Mouse (Mus musculus) limb, embryonic 15.5 days (tissue): ENCODE measurements around the gene Emc9. TPM values are rescaled to one million over a fixed set of nuclear protein-coding genes. Genes with fewer than 3 reads are reported as not detected.
A peak's percentile ranks its signal among the peaks of the same experiment; 100 is the strongest.

Experiments
- ATAC-seq: fragments of 200-750 bp; cut with Nextera tagmentation; 2 replicates; pipeline ENCODE4 v1.8.0; 2017; ENCODE audit warnings: low read depth, moderate TSS enrichment; ENCODE audit not compliant: insufficient number of reproducible peaks, low FRiP score, low TSS enrichment
- H3K27ac ChIP-seq: fragments of 300-500 bp; sonication (generic); 2 replicates; pipeline ENCODE4 v1.5.1; 2015; ENCODE audit warnings: moderate library complexity, mild to moderate bottlenecking, inconsistent platforms
- H3K27me3 ChIP-seq: fragments of 300-500 bp; sonication (generic); 2 replicates; pipeline ENCODE4 v1.6.1; 2015; ENCODE audit warnings: inconsistent platforms
- H3K36me3 ChIP-seq: fragments of 300-500 bp; sonication (generic); 2 replicates; pipeline ENCODE4 v1.6.1; 2015; ENCODE audit warnings: inconsistent platforms
- H3K4me1 ChIP-seq: fragments of 300-500 bp; sonication (generic); 2 replicates; pipeline ENCODE4 v1.6.1; 2015; ENCODE audit warnings: inconsistent platforms
- H3K4me2 ChIP-seq: fragments of 300-500 bp; sonication (generic); 2 replicates; pipeline ENCODE4 v1.6.1; 2015; ENCODE audit warnings: mild to moderate bottlenecking, inconsistent platforms
- H3K4me3 ChIP-seq: fragments of 300-500 bp; sonication (generic); 2 replicates; pipeline ENCODE4 v1.5.1; 2015; ENCODE audit warnings: mild to moderate bottlenecking, inconsistent platforms
- H3K9ac ChIP-seq: fragments of 300-500 bp; sonication (generic); 2 replicates; pipeline ENCODE4 v1.6.1; 2015; ENCODE audit warnings: inconsistent platforms
- H3K9me3 ChIP-seq: fragments of 300-500 bp; sonication (generic); 2 replicates; pipeline ENCODE4 v1.6.1; 2016; ENCODE audit warnings: inconsistent platforms
- WGBS: fragments of 180-500 bp; shearing (Covaris S2); methylation state at CpG from one replicate; pipeline ENCODE4 v1.1.7; 2015; 5-methylcytosine and 5-hydroxymethylcytosine counted together
- polyA plus RNA-seq: library from polyadenylated mRNA; unstranded; fragments of >200 nt; fragmentation: Nextera tagmentation; extraction: Ambion mirVana; gene quantifications from 2 replicates; pipeline ENCODE4 v1.2.1, GENCODE M21; 2015

Gene Emc9
- polyA plus RNA-seq, 1 experiment from 2014 or later: 12.6 TPM

DNA sequence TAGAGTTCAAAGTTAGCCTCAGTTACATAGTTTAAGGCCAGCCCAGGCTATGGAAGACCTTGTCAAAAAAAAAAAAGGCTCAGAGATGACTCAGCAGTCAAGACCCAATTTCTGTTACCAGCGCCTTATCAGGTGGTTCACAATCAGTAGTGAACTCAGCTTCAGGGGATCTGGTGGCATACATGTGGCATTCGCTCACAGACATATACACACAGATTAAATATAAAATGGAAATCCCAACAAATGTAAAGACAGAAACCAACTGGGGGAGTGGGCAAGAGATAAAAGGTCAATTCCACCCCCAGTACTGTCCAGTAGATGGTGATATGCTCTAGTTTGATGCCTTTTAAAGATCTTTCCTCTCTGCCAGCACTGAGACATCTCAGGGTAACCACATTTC is 1.0 kb upstream of the Emc9 start:
- Histone ChIP-seq H3K4me2 (no peak overlapping the region), H3K27me3 (no peaks in the 10 kb centered on the region), H3K9me3 (no peaks in the 10 kb centered on the region), H3K4me1 (peaks cover 23% of the 10 kb centered on the region), H3K4me3 (no peak overlapping the region), H3K36me3 (peaks cover 26% of the 10 kb centered on the region), H3K9ac (no peak overlapping the region), H3K27ac (no peak overlapping the region)
- 92% methylated on average over 2 of the region's 2 CpGs for WGBS
- ATAC-seq: no peak

DNA sequence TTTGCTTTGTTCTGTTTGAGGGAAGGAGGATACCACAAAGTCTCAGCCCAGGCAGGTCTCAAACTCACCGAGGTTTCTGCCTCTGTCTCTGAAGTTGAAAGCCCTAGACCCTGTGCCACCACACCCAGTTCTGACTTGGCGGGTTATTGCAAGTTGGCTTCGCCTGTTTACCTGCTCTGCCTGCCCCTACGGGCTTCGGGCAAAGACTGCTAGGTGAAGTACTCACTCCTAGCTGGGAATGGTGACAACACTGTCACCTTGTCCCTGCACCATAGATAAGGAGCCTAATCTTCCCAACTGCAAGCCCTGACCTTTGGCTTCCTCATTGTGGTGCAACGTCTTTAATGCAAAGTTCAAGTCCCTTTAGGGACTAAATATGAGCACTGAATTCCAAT is 461 bp upstream of the Emc9 start:
- Histone ChIP-seq H3K4me2 (peak overlapping the region; percentile 86), H3K36me3 (peaks cover 32% of the 10 kb centered on the region), H3K27me3 (no peaks in the 10 kb centered on the region), H3K27ac (no peak overlapping the region), H3K4me1 (peaks cover 23% of the 10 kb centered on the region), H3K9ac (no peak overlapping the region), H3K4me3 (peak overlapping the region; percentile 51; the same call in 1 of the 2 replicates), H3K9me3 (no peaks in the 10 kb centered on the region)
- ATAC-seq: no peak
- WGBS: 49% methylated on average over 6 of the region's 6 CpGs

- peak overlapping the region; percentile 86 for H3K4me2 ChIP-seq
- ATAC-seq: no peak
- H3K27ac ChIP-seq: no peak overlapping the region
- peaks cover 15% of the 10 kb centered on the region for H3K4me1 ChIP-seq
- peaks cover 39% of the 10 kb centered on the region for H3K36me3 ChIP-seq
- no peaks in the 10 kb centered on the region for H3K27me3 ChIP-seq
- peak overlapping the region; percentile 51 for H3K4me3 ChIP-seq
- H3K9ac ChIP-seq: no peak overlapping the region
- 38% methylated on average over 5 of the region's 5 CpGs for WGBS
- H3K9me3 ChIP-seq: no peaks in the 10 kb centered on the region
Measured at GRCm38 (mm10) chr14:55584303-55584701, 800 bp downstream of the Emc9 start.

DNA sequence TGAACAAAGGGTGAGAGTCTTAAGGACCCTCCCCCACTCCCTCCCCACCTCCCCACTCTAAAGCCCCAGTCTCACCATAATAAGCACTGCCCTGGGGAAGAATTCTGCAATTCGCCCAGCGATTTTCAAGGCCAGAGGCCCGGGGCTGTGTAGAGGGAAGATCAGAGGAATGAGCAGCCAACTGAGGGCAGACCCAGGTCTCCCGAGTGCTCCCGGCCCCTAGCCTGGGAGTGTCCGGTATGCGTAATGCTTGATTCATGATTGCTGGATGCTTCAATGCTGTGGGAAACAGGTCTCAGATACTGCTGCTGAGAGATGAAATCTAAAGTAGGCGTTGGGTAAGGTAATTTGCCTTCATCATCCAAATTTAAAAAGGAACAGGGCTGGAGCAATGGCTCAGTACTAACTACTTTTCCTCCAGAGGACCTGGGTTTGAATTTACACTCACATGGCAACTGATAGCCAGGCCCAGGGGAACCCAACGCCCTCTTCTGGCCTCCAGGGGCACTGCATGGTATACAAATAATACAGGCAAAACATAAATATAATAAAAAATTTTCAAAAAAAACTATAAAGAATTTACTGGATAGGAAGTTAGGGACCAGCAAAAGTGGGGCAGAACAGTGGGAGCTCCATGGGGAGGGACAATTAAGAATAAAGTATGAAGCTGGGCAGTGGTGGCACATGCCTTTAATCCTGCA is 3.0 kb downstream of the Emc9 start:
- no peak for ATAC-seq
- Histone ChIP-seq H3K4me3 (no peak overlapping the region), H3K36me3 (peaks cover 24% of the 10 kb centered on the region), H3K9ac (no peak overlapping the region), H3K27ac (no peak overlapping the region), H3K4me2 (no peak overlapping the region), H3K27me3 (no peaks in the 10 kb centered on the region), H3K9me3 (no peaks in the 10 kb centered on the region), H3K4me1 (peaks cover 18% of the 10 kb centered on the region)
- WGBS: 63% methylated on average over 9 of the region's 9 CpGs

DNA sequence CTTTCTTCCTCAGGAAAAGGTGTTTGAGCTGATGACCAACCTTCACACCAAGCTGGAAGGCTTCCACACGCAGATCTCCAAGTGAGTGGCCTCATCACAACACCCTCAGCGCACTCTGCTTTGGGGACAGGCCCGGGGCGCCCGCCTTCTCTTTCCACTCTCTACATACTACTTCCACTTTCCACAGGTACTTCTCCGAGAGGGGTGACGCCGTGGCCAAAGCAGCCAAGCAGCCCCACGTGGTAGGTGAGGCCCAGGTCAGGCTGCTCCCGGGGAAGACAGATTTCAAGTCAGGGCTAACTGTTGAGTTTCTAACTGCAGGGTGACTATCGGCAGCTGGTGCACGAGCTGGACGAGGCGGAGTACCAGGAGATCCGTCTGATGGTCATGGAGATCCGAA is 4.4 kb downstream of the Emc9 start:
- no peak overlapping the region for H3K9ac ChIP-seq
- H3K27me3 ChIP-seq: no peaks in the 10 kb centered on the region
- no peak overlapping the region for H3K27ac ChIP-seq
- 91% methylated on average over 16 of the region's 16 CpGs for WGBS
- peaks cover 21% of the 10 kb centered on the region for H3K4me1 ChIP-seq
- no peak for ATAC-seq
- H3K9me3 ChIP-seq: no peaks in the 10 kb centered on the region
- no peak overlapping the region for H3K4me2 ChIP-seq
- H3K4me3 ChIP-seq: no peak overlapping the region
- H3K36me3 ChIP-seq: peaks cover 21% of the 10 kb centered on the region

DNA sequence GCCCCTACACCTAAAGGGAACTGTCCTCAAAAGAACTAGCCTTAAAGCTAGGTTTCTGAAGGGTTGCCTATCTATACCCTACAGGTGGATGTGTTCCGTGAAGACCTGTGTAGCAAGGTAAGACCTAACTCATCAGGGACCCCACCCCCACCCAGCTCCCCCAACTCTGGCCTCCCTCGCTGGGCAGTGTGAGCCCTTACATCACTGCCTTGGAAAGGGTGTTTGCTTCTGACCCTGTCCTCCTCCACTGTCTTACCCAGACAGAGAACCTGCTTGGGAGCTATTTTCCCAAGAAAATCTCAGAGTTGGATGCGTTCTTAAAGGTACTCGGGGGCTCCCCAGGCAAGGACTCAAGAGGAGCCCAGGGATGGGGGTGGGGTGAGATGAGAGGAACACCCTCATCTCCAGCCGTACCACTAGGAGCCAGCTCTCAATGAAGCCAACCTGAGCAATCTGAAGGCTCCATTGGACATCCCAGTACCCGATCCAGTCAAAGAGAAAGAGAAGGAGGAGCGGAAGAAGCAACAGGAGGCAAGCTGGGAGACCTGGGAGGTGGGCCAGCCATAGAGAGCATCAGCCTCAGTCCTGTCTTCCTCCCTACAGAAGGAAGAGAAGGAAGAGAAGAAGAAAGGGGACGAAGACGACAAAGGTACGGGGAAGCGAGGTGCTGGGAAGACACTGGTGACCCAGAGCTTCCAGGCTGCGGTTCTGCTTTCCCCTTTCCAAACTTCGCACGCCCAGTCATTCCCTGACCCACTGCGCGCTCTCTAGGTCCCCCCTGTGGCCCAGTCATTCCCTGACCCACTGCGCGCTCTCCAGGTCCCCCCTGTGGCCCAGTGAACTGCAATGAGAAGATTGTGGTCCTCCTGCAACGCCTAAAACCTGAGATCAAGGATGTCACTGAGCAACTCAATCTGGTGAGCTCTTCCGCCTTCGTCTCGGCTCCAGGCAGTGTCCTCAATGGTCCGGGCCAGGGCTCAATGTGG is 5.3 kb downstream of the Emc9 start:
- Histone ChIP-seq H3K4me3 (no peak overlapping the region), H3K9ac (no peak overlapping the region), H3K9me3 (no peaks in the 10 kb centered on the region), H3K4me2 (no peak overlapping the region), H3K36me3 (peaks cover 21% of the 10 kb centered on the region), H3K27ac (no peak overlapping the region), H3K27me3 (no peaks in the 10 kb centered on the region), H3K4me1 (peaks cover 12% of the 10 kb centered on the region)
- 88% methylated on average over 23 of the region's 23 CpGs for WGBS
- ATAC-seq: no peak

DNA sequence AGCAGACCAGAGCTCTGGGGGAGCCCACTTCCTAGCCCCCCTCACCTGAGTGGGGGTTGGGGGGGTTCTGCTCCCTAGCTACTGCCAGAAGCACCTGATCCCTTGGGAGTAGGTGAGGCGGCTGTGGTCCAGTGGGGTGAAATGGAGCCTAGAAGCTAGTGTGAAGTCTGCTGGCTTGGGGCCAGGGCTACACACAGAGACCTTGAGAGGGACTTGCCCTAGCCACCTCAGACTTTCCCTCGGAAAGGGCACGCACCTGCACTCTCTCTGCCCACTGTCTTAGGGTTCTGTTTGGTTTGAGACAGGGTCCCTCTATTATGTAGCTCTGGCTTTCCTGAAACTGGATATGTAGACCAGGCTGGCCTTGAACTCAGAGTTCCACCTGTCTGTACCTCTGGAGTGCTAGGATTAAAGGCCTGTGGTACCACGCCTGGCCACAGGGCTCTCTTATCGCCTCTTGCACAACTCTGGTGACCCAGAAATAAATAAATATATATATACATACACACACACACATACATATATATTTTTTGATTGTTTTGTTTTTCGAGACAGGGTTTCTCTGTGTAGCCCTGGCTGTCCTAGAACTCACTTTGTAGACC is 6.3 kb downstream of the Emc9 start:
- Histone ChIP-seq H3K4me1 (peaks cover 10% of the 10 kb centered on the region), H3K27me3 (no peaks in the 10 kb centered on the region), H3K9ac (peak overlapping the region; percentile 76), H3K9me3 (no peaks in the 10 kb centered on the region), H3K27ac (peak overlapping the region; percentile 84), H3K4me3 (peak overlapping the region; percentile 60), H3K36me3 (peaks cover 21% of the 10 kb centered on the region), H3K4me2 (peak overlapping the region; percentile 73)
- ATAC-seq: no peak
- WGBS: 30% methylated on average over 6 of the region's 6 CpGs

- Histone ChIP-seq H3K36me3 (peaks cover 21% of the 10 kb centered on the region), H3K4me2 (peak within 1 kb of the TSS; percentile 73), H3K27me3 (no peaks in the 10 kb centered on the region), H3K27ac (peak within 1 kb of the TSS; percentile 84), H3K9ac (peak within 1 kb of the TSS; percentile 76), H3K4me3 (peak within 1 kb of the TSS; percentile 60), H3K4me1 (peaks cover 10% of the 10 kb centered on the region), H3K9me3 (no peaks in the 10 kb centered on the region)
- ATAC-seq: peak; percentile 88
- WGBS: under 1% methylated on average over 32 of the region's 32 CpGs
Measured at GRCm38 (mm10) chr14:55577871-55578667, 7.0 kb downstream of the Emc9 start, which contains the start of gene Psme1. Psme1 (plus strand) TSS chr14:55578123.

DNA sequence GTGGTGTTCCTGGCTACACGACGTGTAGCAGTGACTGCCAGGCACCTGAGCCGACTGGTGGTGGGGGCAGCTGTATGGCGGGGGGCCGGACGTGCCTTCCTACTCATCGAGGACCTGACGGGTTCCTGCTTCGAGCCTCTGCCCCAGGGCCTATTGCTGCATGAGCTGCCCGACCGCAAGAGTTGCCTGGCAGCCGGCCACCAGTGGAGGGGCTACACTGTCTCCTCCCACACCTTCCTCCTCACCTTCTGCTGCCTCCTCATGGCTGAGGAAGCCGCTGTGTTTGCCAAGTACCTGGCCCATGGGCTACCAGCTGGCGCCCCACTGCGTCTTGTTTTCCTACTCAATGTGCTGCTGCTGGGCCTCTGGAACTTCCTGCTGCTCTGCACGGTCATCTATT is 8.7 kb downstream of the Emc9 start:
- no peak overlapping the region; the same call in 1 of the 2 replicates for H3K4me2 ChIP-seq
- WGBS: 60% methylated on average over 16 of the region's 16 CpGs
- no peak for ATAC-seq

GRCm38 (mm10) chr14:55575711-55576110 is 9.4 kb downstream of the Emc9 start:
- Histone ChIP-seq H3K4me3 (peak overlapping the region; percentile 14), H3K27me3 (no peaks in the 10 kb centered on the region), H3K9ac (no peak overlapping the region), H3K4me1 (peaks cover 10% of the 10 kb centered on the region), H3K4me2 (peak overlapping the region; percentile 5; the same call in 1 of the 2 replicates), H3K9me3 (no peaks in the 10 kb centered on the region), H3K36me3 (peaks cover 8% of the 10 kb centered on the region), H3K27ac (no peak overlapping the region)
- WGBS: 67% methylated on average over 13 of the region's 13 CpGs
- ATAC-seq: no peak

More for the DNA sequence above, 8.7 kb downstream of the Emc9 start:
- Histone ChIP-seq H3K9ac (no peak overlapping the region), H3K27ac (no peak overlapping the region), H3K36me3 (peaks cover 15% of the 10 kb centered on the region), H3K4me3 (peak overlapping the region; percentile 14), H3K27me3 (no peaks in the 10 kb centered on the region), H3K4me1 (peaks cover 10% of the 10 kb centered on the region), H3K9me3 (no peaks in the 10 kb centered on the region)

DNA sequence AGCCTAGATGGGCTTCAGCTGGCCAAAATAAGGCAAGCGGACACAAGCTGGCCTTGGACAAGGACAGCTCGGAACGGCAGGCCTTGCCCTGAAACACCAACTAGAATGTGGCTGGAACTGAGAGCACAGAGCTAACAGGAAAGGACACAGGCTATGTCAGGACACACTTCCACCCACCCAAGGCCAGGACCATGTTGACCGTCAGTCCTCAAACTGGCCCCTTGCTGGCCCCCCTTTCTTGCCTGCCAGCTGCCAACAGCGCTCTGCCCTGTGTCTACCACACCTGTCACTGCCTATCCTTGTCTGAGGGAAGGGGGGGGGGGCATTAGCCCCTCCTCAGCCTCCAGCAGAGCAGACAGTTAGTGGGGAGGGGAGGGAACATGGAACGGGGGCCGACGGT is 9.8 kb downstream of the Emc9 start, which contains the start of gene Fitm1:
Gene Fitm1, plus strand, starts transcription at position 316 of the 400 bp plus-strand sequence.
- H3K4me1 ChIP-seq: peaks cover 10% of the 10 kb centered on the region
- H3K9me3 ChIP-seq: no peaks in the 10 kb centered on the region
- ATAC-seq: no peak; the same call in 1 of the 2 replicates
- no peak within 1 kb of the TSS for H3K9ac ChIP-seq
- peak within 1 kb of the TSS; percentile 14 for H3K4me3 ChIP-seq
- H3K36me3 ChIP-seq: peaks cover 4% of the 10 kb centered on the region
- no peaks in the 10 kb centered on the region for H3K27me3 ChIP-seq
- no peak within 1 kb of the TSS for H3K27ac ChIP-seq
- peak within 1 kb of the TSS; percentile 5; the same call in 1 of the 2 replicates for H3K4me2 ChIP-seq
- WGBS: 59% methylated on average over 8 of the region's 8 CpGs
